8 mouse cellular contexts compared by ENCODE assay signal in genomic region chr8:58566115-58566514, GRCm38 (mm10).
A peak's percentile ranks its signal among the peaks of the same experiment; 100 is the strongest.
DNase-seq lines count a peak whose midpoint lies in the region; ATAC-seq and TF ChIP-seq lines count a peak whose summit lies in the region.

No protein-coding gene starts in this region.

- H3K9me3 ChIP-seq in kidney, embryonic 14.5 days (ENCODE audit: control insufficient read depth, low read length), result no peaks in the 10 kb centered on the region
- H3K9me3 ChIP-seq in MEL (replicated peaks; ENCODE audit: insufficient read depth, low read length), result no peaks in the 10 kb centered on the region

- no peak for TF ChIP-seq POLR2A in MEL (IDR thresholded peaks at IDR 0.05; ENCODE audit: control insufficient read depth in 1 of 2, insufficient read depth in 1 of 2, low read depth in 1 of 2, low read length in 2 of 2, poor library complexity in 1 of 2)

- no peaks in the 10 kb centered on the region for H3K4me1 ChIP-seq in kidney, embryonic 14.5 days (ENCODE audit: control insufficient read depth, insufficient read depth, low read length)
- H3K4me1 ChIP-seq in MEL (ENCODE audit: control insufficient read depth in 1 of 2, insufficient read depth in 2 of 2, low read length in 2 of 2), result no peaks in the 10 kb centered on the region

- no peak for TF ChIP-seq EP300 in MEL (IDR thresholded peaks at IDR 0.05; ENCODE audit: low read depth in 1 of 2, low read length in 2 of 2)

- peak; percentile 3 for DNase-seq in kidney, postnatal 14 days
- DNase-seq in MEL (ENCODE audit: low read depth, low spot score), result peak; percentile 19
- DNase-seq in embryo, embryonic 10 days (ENCODE audit: low spot score), result peak; percentile 80
- peak; percentile 48 for DNase-seq in mesoderm, embryonic 11.5 days (ENCODE audit: low read depth, low spot score)
- no peak for DNase-seq in spleen, postnatal 10 days (ENCODE audit: low spot score in 2 of 2)
- DNase-seq in lung, postnatal 25 days (ENCODE audit: low spot score), result no peak
- DNase-seq in thymus, postnatal 4 days, result no peak

- H3K4me3 ChIP-seq in kidney, embryonic 14.5 days (ENCODE audit: low read length), result no peak overlapping the region
- H3K4me3 ChIP-seq in MEL (ENCODE audit: control insufficient read depth in 1 of 2, insufficient read depth in 1 of 2, low read depth in 2 of 2, low read length in 2 of 2), result no peak overlapping the region

- 47% methylated on average over 2 of the region's 2 CpGs for WGBS in kidney, embryonic 14.5 days

- no peaks in the 10 kb centered on the region for H3K27me3 ChIP-seq in kidney, embryonic 14.5 days (ENCODE audit: control insufficient read depth, insufficient read depth, low read length)
- H3K27me3 ChIP-seq in MEL (ENCODE audit: control insufficient read depth in 1 of 2, insufficient read depth in 2 of 2, low read length in 2 of 2), result no peaks in the 10 kb centered on the region

- TF ChIP-seq RAD21 in MEL (IDR thresholded peaks at IDR 0.05; ENCODE audit: low read depth, low read length), result peak; percentile 57

- H3K9ac ChIP-seq in kidney, embryonic 14.5 days (ENCODE audit: low read depth, low read length), result no peak overlapping the region
- no peak overlapping the region for H3K9ac ChIP-seq in MEL (ENCODE audit: control insufficient read depth, low read depth, low read length, poor library complexity, severe bottlenecking)

- H3K79me2 ChIP-seq in MEL (ENCODE audit: control insufficient read depth, insufficient read depth, low read length, poor library complexity), result no peaks in the 10 kb centered on the region

- ATAC-seq in kidney, embryonic 14.5 days (ENCODE audit: low FRiP score, low TSS enrichment), result no peak

- peak; percentile 22 to 51 (median 26); a peak in 4 of 6 replicates for TF ChIP-seq CTCF in MEL (IDR thresholded peaks at IDR 0.05 in 2 of 3, conservative IDR thresholded peaks at IDR 0.05 in 1 of 3; ENCODE audit: control insufficient read depth in 1 of 3, insufficient read depth in 1 of 3, low read depth in 2 of 3, low read length in 3 of 3, poor library complexity in 1 of 3, severe bottlenecking in 1 of 3)

- no peak overlapping the region for H3K4me2 ChIP-seq in kidney, embryonic 14.5 days (replicated peaks; ENCODE audit: low read depth, low read length)

- H3K36me3 ChIP-seq in kidney, embryonic 14.5 days (ENCODE audit: control insufficient read depth, insufficient read depth, low read length), result no peaks in the 10 kb centered on the region
- no peaks in the 10 kb centered on the region for H3K36me3 ChIP-seq in MEL (ENCODE audit: control insufficient read depth in 1 of 2, insufficient read depth in 2 of 2, low read length in 2 of 2)

- H3K27ac ChIP-seq in kidney, embryonic 14.5 days (ENCODE audit: low read depth, low read length), result no peak overlapping the region
- H3K27ac ChIP-seq in MEL (ENCODE audit: control insufficient read depth, low read depth, low read length), result no peak overlapping the region

TF ChIP-seq in MEL, 35 proteins besides CTCF, POLR2A, EP300 and RAD21:
- TF ChIP-seq MAFK (IDR thresholded peaks at IDR 0.05; ENCODE audit: borderline replicate concordance, low read depth, low read length) (no peak), SMC3 (IDR thresholded peaks at IDR 0.05; ENCODE audit: low read depth, low read length) (peak; percentile 44), USF2 (IDR thresholded peaks at IDR 0.05; ENCODE audit: borderline replicate concordance in 1 of 2, insufficient read depth in 1 of 2, low read depth in 1 of 2, low read length in 2 of 2) (no peak)

Comparison
In these comparisons a context has a peak if more than half of its experiments do, and no peak if none do; other contexts are left out.
1. DNase-seq: peak in kidney, postnatal 14 days (single experiment), MEL (single experiment), embryo, embryonic 10 days (single experiment) and mesoderm, embryonic 11.5 days (single experiment); none in spleen, postnatal 10 days (0 of 2), lung, postnatal 25 days (single experiment) and thymus, postnatal 4 days (single experiment).